Mouse (Mus musculus) yolk sac, embryonic 10.5 days (tissue): Measurements from ENCODE around the gene Elk3.

Source experiments
- DNase-seq: peaks from one replicate; pipeline ENCODE4 v3.0.0-alpha.2; 2017; ENCODE audit warnings: low spot score

The Elk3 gene

GRCm38 (mm10) chr10:93293621-93294020 is 17.3 kb downstream of the Elk3 start:
- DNase-seq, result no peak

- DNase-seq, result peak; percentile 45
These were observed 19.1 kb downstream of the Elk3 start for GRCm38 (mm10) chr10:93291843-93292242.

- peak; percentile 50 for DNase-seq
These were observed 19.6 kb downstream of the Elk3 start for GRCm38 (mm10) chr10:93291352-93291751.

GRCm38 (mm10) chr10:93289404-93289803 is 21.5 kb downstream of the Elk3 start:
- no peak for DNase-seq

- DNase-seq, result no peak
These were observed 22.6 kb downstream of the Elk3 start for GRCm38 (mm10) chr10:93288336-93288735.

GRCm38 (mm10) chr10:93287551-93288145 is 23.3 kb downstream of the Elk3 start:
- DNase-seq, result no peak

GRCm38 (mm10) chr10:93285489-93285888 is 25.4 kb downstream of the Elk3 start:
- no peak for DNase-seq

GRCm38 (mm10) chr10:93283258-93283657 is 27.7 kb downstream of the Elk3 start:
- no peak for DNase-seq

GRCm38 (mm10) chr10:93282526-93282964 is 28.4 kb downstream of the Elk3 start:
- DNase-seq, result no peak

- no peak for DNase-seq
These were observed 29.8 kb downstream of the Elk3 start for GRCm38 (mm10) chr10:93281092-93281491.

- DNase-seq, result no peak
These were observed 30.3 kb downstream of the Elk3 start for GRCm38 (mm10) chr10:93280586-93280985.

GRCm38 (mm10) chr10:93279062-93279461 is 31.9 kb downstream of the Elk3 start:
- DNase-seq, result no peak

GRCm38 (mm10) chr10:93278361-93278760 is 32.6 kb downstream of the Elk3 start:
- no peak for DNase-seq

- no peak for DNase-seq
These were observed 34.1 kb downstream of the Elk3 start for GRCm38 (mm10) chr10:93276857-93277256.

- peak; percentile 22 for DNase-seq
These were observed 34.6 kb downstream of the Elk3 start for GRCm38 (mm10) chr10:93276349-93276763.

- DNase-seq, result no peak
These were observed 35.5 kb downstream of the Elk3 start for GRCm38 (mm10) chr10:93275212-93276136.

- DNase-seq, result no peak
These were observed 36.6 kb downstream of the Elk3 start for GRCm38 (mm10) chr10:93274277-93274696.

GRCm38 (mm10) chr10:93272986-93273982 is 37.7 kb downstream of the Elk3 start:
- DNase-seq, result no peak

- DNase-seq, result no peak
These were observed 39.1 kb downstream of the Elk3 start for GRCm38 (mm10) chr10:93271831-93272230.

GRCm38 (mm10) chr10:93270889-93271460 is 40.0 kb downstream of the Elk3 start:
- DNase-seq, result no peak

GRCm38 (mm10) chr10:93269744-93270143 is 41.2 kb downstream of the Elk3 start:
- DNase-seq, result no peak

- DNase-seq, result no peak
These were observed 42.6 kb downstream of the Elk3 start for GRCm38 (mm10) chr10:93268339-93268738.
